Mouse (Mus musculus) CD8-positive naive resting alpha-beta T cell, adult 2 months (primary cell): Measurements from ENCODE around the gene Ppp1r15a.

Source experiments
- DNase-seq, 2 experiments: peaks; one replicate each; pipeline ENCODE4 v3.0.0; 2022; ENCODE audit warnings: low read depth in 2 of 2, low spot score in 2 of 2

Gene Ppp1r15a

GRCm38 (mm10) chr7:45525809-45526473 lies at the start of gene Ppp1r15a, which contains the start of gene Plekha4:
Gene Ppp1r15a (minus strand): TSS chr7:45526268.
Gene Plekha4 (plus strand): TSS chr7:45526330.
- peak; percentile 99 for DNase-seq

GRCm38 (mm10) chr7:45574472-45575379 lies 48.7 kb upstream of the Ppp1r15a start:
- DNase-seq = no peak

GRCm38 (mm10) chr7:45573954-45574353 lies 47.9 kb upstream of the Ppp1r15a start:
- DNase-seq = no peak

- DNase-seq = no peak
These were observed 45.9 kb upstream of the Ppp1r15a start for GRCm38 (mm10) chr7:45571966-45572365.

- peak; percentile 39 to 58 for DNase-seq
These were observed 44.2 kb upstream of the Ppp1r15a start, which contains the start of gene Bcat2 for GRCm38 (mm10) chr7:45570103-45570741. Gene Bcat2 (plus strand): TSS chr7:45570153.

GRCm38 (mm10) chr7:45568601-45569473 lies 42.8 kb upstream of the Ppp1r15a start:
- DNase-seq = no peak

- DNase-seq = peak; percentile 54 to 73
These were observed 41.9 kb upstream of the Ppp1r15a start for GRCm38 (mm10) chr7:45567780-45568516.

- no peak for DNase-seq
These were observed 41.2 kb upstream of the Ppp1r15a start for GRCm38 (mm10) chr7:45567112-45567779.

GRCm38 (mm10) chr7:45565446-45565845 lies 39.4 kb upstream of the Ppp1r15a start:
- no peak for DNase-seq

GRCm38 (mm10) chr7:45564811-45565210 lies 38.7 kb upstream of the Ppp1r15a start:
- no peak for DNase-seq

GRCm38 (mm10) chr7:45561624-45562520 lies 35.8 kb upstream of the Ppp1r15a start:
- no peak for DNase-seq

GRCm38 (mm10) chr7:45560843-45561623 lies 35.0 kb upstream of the Ppp1r15a start:
- peak; percentile 72 to 86 for DNase-seq

GRCm38 (mm10) chr7:45560241-45560640 lies 34.2 kb upstream of the Ppp1r15a start:
- DNase-seq = no peak

- no peak for DNase-seq
These were observed 32.8 kb upstream of the Ppp1r15a start for GRCm38 (mm10) chr7:45558907-45559306.

- DNase-seq = peak; percentile 63 to 76
These were observed 29.7 kb upstream of the Ppp1r15a start for GRCm38 (mm10) chr7:45555787-45556186.

- no peak for DNase-seq
These were observed 28.7 kb upstream of the Ppp1r15a start, which contains the start of gene Hsd17b14 for GRCm38 (mm10) chr7:45554744-45555143. Gene Hsd17b14 (plus strand): TSS chr7:45554893.

- DNase-seq = no peak
These were observed 27.9 kb upstream of the Ppp1r15a start for GRCm38 (mm10) chr7:45553990-45554389.
